Mouse (Mus musculus) thymus, postnatal 36 days (tissue): Measurements from ENCODE around the gene Fam71f2.

ENCODE experiments used
- DNase-seq, 2 experiments: peaks; one replicate each; pipeline ENCODE4 v3.0.0; 2022; ENCODE audit warnings: mixed read lengths in 2 of 2

The Fam71f2 gene

GRCm38 (mm10) chr6:29278513-29279267 is 703 bp upstream of the Fam71f2 start:
- peak; percentile 39 to 46 for DNase-seq

- no peak for DNase-seq
Measured at GRCm38 (mm10) chr6:29280671-29281070, 1.3 kb downstream of the Fam71f2 start.

DNA sequence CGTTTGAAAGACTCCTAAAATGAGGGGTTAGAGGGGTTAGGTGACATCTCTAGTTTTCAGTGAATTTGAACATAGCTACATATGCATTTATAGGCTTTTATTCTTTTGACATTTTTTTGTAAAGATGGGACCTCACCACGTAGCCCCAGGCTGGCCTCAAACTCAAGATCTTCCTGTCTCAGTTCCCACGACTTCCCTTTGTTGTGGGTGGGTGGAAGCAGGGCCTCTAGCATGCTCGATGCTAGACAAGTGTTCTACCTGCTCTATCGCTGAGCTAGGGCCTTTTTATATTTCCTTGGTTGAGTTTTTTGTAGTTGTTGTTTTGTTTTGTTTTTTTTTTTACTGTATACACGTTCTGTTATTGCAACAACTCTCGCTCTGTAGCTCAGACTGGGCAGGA is 7.5 kb downstream of the Fam71f2 start:
- DNase-seq = peak in 1 of 2 experiments; percentile 46

DNA sequence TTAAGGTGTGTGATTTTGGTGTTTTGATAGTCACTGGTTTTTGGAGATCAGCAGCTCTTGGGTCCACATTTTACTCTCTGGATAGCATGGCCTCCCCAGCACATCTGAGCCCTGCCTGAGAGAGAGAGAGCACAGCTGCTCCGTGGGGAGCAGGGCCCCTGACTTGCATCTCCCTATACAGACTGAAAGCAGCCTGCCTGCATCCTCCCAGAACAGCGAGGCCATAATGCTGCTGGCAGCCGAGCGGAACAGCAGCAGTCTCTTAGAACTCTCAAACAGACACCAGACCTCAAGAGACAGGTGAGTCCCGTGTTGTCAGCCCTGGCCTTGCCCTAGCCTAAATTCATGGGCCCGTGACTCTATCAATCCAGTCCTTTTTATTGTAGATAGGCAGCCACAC is 8.1 kb downstream of the Fam71f2 start:
- DNase-seq = no peak

GRCm38 (mm10) chr6:29287944-29288343 is 8.6 kb downstream of the Fam71f2 start:
- DNase-seq = no peak

- no peak for DNase-seq
Measured at GRCm38 (mm10) chr6:29288651-29289050, 9.3 kb downstream of the Fam71f2 start.

DNA sequence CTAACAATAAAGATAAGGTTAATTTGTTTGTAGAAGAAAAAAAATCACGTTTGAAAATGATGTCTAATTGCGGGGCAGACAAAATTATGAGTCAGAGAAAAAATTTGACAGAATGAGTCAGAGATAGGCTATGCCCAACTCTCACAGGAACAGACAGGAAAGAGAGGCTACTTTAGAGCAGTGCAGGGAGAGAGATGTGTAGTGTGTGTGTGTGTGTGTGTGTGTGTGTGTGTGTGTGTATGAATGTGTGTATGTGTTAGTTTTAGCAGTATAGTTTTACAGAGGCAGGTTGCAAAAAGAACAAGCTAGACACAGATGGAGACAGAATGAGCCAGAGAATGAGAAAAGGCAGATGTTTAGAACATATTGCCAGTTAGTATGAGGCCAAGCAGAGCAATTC is 19.7 kb downstream of the Fam71f2 start:
- no peak for DNase-seq

- no peak for DNase-seq
Measured at GRCm38 (mm10) chr6:29303251-29303650, 23.9 kb downstream of the Fam71f2 start.

DNA sequence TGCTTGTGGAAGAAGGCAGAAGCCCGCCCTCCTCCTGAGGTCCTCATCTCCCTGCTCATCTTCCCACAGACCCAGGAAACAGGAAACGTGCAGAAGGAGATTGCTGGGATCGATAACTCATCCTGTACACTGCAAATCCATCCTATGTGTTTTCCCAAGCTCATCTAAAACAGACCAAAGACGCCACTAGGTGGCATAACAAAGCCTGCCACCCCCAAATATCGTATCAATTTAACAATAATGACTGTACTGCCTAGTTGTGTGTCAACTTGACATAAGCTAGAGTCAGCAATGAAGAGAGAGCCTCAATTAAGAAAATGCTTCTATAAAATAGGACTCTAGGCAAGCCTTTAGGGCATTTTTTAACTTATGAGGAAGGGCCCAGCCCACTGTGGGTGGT is 24.3 kb downstream of the Fam71f2 start:
- DNase-seq = no peak

GRCm38 (mm10) chr6:29305462-29305861 is 26.1 kb downstream of the Fam71f2 start:
- no peak for DNase-seq

DNA sequence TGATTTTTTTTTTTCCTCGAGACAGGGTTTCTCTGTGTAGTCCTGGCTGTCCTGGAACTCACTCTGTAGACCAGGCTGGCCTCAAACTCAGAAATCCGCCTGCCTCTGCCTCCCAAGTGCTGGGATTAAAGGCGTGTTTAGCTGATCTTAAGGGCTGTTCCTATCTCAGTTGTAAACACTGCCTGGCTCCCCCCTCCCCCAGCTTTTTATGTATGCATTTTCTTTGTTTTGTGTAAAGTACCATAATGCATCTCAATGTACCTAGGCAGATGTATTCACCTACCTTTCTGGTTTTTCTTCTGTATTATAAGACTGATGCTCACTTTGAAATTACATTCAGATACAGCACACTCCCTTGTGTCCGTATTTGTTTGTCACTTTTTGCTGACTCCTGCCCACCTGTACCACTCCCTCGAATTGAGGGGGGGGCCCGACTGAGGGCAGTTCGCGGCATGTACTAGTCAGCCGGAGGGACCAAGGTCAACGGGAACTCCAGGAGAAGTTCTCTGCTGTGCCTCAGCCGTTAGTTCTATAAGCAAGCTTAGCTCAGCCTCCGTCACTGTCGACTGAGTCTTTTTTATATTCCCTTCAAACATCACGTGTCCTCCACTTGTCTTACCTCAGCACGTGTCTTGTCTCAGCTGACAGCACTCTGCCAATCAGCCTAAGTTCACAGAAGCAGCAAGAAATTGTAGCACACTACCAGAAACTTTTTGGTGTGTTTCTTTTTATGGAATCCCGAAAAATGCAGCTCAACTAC is 29.6 kb downstream of the Fam71f2 start:
- DNase-seq = no peak

GRCm38 (mm10) chr6:29313690-29314202 is 34.4 kb downstream of the Fam71f2 start:
- DNase-seq = no peak

GRCm38 (mm10) chr6:29317286-29317685 is 37.9 kb downstream of the Fam71f2 start:
- no peak for DNase-seq

- no peak for DNase-seq
Measured at GRCm38 (mm10) chr6:29317941-29318340, 38.5 kb downstream of the Fam71f2 start.

GRCm38 (mm10) chr6:29318879-29319278 is 39.5 kb downstream of the Fam71f2 start, which contains the start of gene Fam71f1:
Fam71f1 (plus strand) TSS chr6:29319140.
- no peak for DNase-seq

DNA sequence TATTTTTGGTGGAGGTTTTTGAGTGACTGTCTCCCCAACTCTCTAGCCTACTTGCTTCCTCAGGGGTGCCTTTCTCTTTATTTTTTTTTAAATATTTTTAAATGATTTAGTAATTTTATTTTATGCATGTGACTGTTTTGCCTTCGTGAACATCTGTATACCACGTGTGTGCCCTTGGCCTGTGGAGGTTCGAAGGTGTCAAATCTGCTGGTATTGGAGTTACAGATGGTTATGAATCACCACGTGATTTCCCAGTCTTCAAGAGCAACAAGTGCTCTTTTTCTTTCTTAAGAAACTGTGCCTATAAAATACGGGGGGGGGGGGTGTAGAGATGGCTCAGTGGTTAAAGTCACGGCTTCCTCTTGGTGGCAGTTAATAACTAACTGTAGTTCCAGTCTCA is 42.2 kb downstream of the Fam71f2 start:
- no peak for DNase-seq

DNA sequence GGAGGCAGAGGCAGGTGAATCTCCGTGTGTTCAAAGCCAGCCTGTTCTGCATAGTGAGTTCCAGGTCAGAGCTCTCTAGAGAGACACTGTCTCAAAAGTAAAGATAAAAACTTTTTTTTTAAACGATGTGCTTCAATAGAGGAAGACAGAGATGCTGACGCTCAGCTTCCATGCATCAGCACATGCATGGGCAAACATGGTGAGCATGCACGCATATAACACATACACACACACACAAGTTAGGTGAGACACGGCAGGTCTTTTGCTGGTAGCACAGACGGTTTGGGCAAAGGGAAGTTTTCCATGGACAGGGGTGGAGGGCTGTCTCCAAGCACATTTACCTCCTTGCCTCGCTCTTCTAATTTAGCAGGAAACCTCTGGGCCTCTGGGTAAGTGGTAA is 42.8 kb downstream of the Fam71f2 start:
- DNase-seq = no peak

- no peak for DNase-seq
Measured at GRCm38 (mm10) chr6:29322735-29323134, 43.3 kb downstream of the Fam71f2 start.

DNA sequence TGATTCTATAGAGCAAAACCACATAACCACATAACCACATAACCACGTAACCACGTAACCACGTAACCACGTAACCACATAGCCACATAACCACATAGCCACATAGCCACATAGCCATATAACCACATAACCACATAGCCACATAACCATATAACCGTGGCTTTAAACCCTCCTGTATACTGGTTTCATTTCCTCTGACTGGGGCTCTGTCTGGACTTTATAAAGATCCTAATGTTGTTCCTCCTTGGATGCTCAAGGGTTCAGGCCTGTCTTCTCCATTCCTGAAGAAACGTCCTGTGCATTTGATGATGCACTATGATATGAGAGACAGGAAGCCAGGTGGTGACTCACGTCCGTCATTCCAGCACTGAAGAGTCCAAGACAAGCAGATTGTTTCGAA is 47.6 kb downstream of the Fam71f2 start:
- DNase-seq = no peak

GRCm38 (mm10) chr6:29329514-29329913 is 50.1 kb downstream of the Fam71f2 start:
- DNase-seq = no peak
